Mouse (Mus musculus): Measurements from ENCODE around the gene Gm40193. TPM values are rescaled to one million over a fixed set of nuclear protein-coding genes. Genes with fewer than 3 reads are reported as not detected.
"Not testable (repeated sequence)": the region's sequence is repeated elsewhere in the genome, so short reads cannot be mapped to it uniquely, and the experiment has no call there.

Gm40193 gene
- polyA plus RNA-seq, 1 experiment from 2014 or later: not detected

DNA sequence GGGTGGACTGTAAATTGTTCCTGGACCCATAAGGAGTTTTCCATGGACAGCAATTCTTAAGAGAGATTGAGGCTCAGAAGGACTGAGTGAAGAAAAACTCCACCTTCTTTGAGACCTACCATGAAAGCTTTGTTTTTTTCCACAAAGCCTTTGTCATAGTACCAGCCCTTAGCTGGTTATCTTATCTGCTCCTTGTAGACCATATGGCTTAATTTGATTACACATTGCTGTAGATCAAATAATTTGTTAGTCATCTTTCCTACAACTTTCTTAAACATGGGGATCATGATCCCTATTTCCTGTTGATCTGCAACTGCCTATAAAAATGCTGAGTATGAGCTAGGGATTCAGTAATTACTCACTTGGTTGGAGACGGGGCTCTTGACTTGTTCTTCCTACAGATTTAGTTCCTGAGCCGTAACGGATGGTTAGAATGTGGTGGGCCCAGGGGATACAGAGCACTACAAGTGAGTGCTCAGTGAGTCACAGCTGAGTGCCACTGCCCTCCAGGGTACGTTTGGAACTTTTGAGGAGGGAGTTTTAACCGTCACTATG, 39.7 kb upstream of the Gm40193 start:
- Histone ChIP-seq H3K9me3 (ENCODE audit: control insufficient read depth, low read length) (no peaks in the 10 kb centered on the region), H3K4me1 (replicated peaks; ENCODE audit: control insufficient read depth, insufficient read depth, low read length) (peaks cover 9% of the 10 kb centered on the region), H3K4me3 (ENCODE audit: low read depth, low read length) (no peak overlapping the region), H3K27ac (ENCODE audit: low read depth) (no peak overlapping the region), H3K36me3 (ENCODE audit: control insufficient read depth, insufficient read depth, low read length) (0 out of 2 replicates have a peak, but pooled peaks cover 3% of the 10 kb centered on the region), H3K9ac (ENCODE audit: low read length) (no peak overlapping the region), H3K27me3 (replicated peaks; ENCODE audit: control insufficient read depth, insufficient read depth, low read length) (no peaks in the 10 kb centered on the region), H3K4me2 (ENCODE audit: low read length) (no peak overlapping the region)
- no peak for ATAC-seq (replicated peaks; ENCODE audit: low FRiP score, low TSS enrichment, low read depth)
- no peak for DNase-seq (ENCODE audit: low spot score)
- WGBS: 54% methylated on average over 5 of the region's 5 CpGs

DNA sequence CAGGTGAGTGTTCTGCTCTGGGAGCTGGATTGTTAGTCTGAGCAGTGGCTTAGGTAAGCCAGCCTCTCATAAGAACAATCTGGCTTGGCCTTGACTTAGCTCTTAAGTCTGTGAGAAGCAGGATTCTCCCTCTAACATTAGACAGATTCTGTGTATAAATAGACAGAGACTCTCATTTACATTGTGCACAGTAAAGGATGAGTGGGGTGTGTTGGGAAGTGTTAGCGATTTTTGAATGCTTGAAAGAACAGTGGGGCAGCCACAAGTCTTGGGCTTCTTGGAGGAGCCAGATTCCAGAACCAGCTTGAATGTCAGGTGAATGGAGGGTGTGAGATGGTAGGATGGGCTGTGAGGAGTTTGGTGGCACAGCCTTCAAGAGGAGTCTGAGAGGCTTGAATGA, 38.9 kb upstream of the Gm40193 start:
- H3K4me1 ChIP-seq (replicated peaks; ENCODE audit: control insufficient read depth, insufficient read depth, low read length): 0 out of 2 replicates have a peak, but pooled peaks cover 4% of the 10 kb centered on the region
- no peak overlapping the region for H3K9ac ChIP-seq (ENCODE audit: low read length)
- DNase-seq (ENCODE audit: low spot score) (no peak), ATAC-seq (replicated peaks; ENCODE audit: low FRiP score, low TSS enrichment, low read depth) (no peak)
- peaks cover 7% of the 10 kb centered on the region; the same call in 1 of the 2 replicates for H3K36me3 ChIP-seq (ENCODE audit: control insufficient read depth, insufficient read depth, low read length)
- H3K27me3 ChIP-seq (replicated peaks; ENCODE audit: control insufficient read depth, insufficient read depth, low read length): no peaks in the 10 kb centered on the region
- no peak overlapping the region for H3K4me3 ChIP-seq (ENCODE audit: low read depth, low read length)
- H3K4me2 ChIP-seq (ENCODE audit: low read length): no peak overlapping the region
- no peaks in the 10 kb centered on the region for H3K9me3 ChIP-seq (ENCODE audit: control insufficient read depth, low read length)
- WGBS: 91% methylated on average over 1 of the region's 1 CpGs
- no peak overlapping the region for H3K27ac ChIP-seq (ENCODE audit: low read depth)

- H3K36me3 ChIP-seq (ENCODE audit: control insufficient read depth, insufficient read depth, low read length); H3K9ac ChIP-seq (ENCODE audit: low read length); H3K27me3 ChIP-seq (replicated peaks; ENCODE audit: control insufficient read depth, insufficient read depth, low read length); H3K9me3 ChIP-seq (ENCODE audit: control insufficient read depth, low read length); H3K4me2 ChIP-seq (ENCODE audit: low read length); H3K27ac ChIP-seq (ENCODE audit: low read depth); DNase-seq (ENCODE audit: low spot score); H3K4me3 ChIP-seq (ENCODE audit: low read depth, low read length); ATAC-seq (replicated peaks; ENCODE audit: low FRiP score, low TSS enrichment, low read depth): not testable (repeated sequence)
- peaks cover 10% of the 10 kb centered on the region; the same call in 1 of the 2 replicates for H3K4me1 ChIP-seq (replicated peaks; ENCODE audit: control insufficient read depth, insufficient read depth, low read length)
- 97% methylated on average over 1 of the region's 1 CpGs for WGBS
Measured at GRCm38 (mm10) chr11:70570614-70571013, 37.9 kb upstream of the Gm40193 start.

DNA sequence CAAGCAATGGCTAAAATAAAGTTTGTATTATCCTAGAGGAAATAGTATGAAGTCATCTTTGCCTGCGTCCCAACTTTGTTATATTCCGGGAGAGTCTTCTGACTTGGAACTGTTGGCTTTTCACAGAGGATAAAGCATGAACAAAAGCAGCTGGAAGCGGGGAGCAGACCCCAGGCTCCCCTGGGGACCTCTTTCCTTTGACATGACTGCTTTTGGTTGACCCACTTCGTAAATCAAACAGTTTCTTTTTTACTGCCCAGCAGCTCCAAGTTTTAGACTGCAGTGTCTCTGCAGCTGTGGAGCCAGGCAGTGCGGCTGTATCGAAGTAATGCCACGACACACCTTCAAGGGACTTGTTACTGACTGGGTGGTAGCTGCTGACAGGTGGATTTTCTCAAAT, 33.8 kb upstream of the Gm40193 start:
- Histone ChIP-seq H3K4me3 (ENCODE audit: low read depth, low read length) (no peak overlapping the region), H3K36me3 (ENCODE audit: control insufficient read depth, insufficient read depth, low read length) (peaks cover 7% of the 10 kb centered on the region; the same call in 1 of the 2 replicates), H3K4me2 (ENCODE audit: low read length) (no peak overlapping the region), H3K27me3 (replicated peaks; ENCODE audit: control insufficient read depth, insufficient read depth, low read length) (no peaks in the 10 kb centered on the region), H3K9me3 (ENCODE audit: control insufficient read depth, low read length) (no peaks in the 10 kb centered on the region), H3K27ac (ENCODE audit: low read depth) (no peak overlapping the region), H3K9ac (ENCODE audit: low read length) (no peak overlapping the region), H3K4me1 (replicated peaks; ENCODE audit: control insufficient read depth, insufficient read depth, low read length) (peaks cover 30% of the 10 kb centered on the region; the same call in 1 of the 2 replicates)
- no peak for DNase-seq (ENCODE audit: low spot score)
- no peak for ATAC-seq (replicated peaks; ENCODE audit: low FRiP score, low TSS enrichment, low read depth)
- 69% methylated on average over 7 of the region's 7 CpGs for WGBS

DNA sequence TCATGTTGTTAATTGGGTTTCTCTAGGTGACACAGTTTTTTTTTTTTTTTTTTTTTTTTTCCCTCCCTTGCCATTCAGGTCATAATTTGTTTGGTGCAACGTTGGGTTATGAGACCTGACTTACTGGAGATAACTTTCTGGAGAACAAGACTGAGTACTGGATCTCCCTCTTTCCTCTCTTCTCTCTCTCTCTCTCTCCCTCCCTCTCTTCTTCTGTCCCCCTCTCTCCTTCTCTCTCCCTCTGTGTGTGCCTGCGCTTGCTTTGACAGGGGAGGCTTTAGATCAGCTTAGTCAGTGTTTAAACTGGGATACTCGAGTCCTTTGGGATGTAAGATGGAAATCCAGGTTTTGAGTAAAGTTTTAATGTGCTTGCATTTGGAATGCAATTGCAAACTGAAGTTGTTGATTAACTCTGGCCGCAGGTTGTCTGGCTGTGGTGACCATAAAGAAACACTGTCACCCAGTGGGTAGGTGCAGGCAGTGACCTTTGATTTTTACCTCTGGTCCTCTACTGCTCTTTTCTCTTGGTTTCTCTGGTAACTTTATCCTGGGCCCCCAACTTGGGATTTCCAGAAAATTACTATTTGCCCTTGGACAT, 31.6 kb upstream of the Gm40193 start:
- Histone ChIP-seq H3K4me3 (ENCODE audit: low read depth, low read length) (peak overlapping the region; percentile 85), H3K9me3 (ENCODE audit: control insufficient read depth, low read length) (no peaks in the 10 kb centered on the region), H3K27ac (ENCODE audit: low read depth) (peak overlapping the region; percentile 81), H3K4me1 (replicated peaks; ENCODE audit: control insufficient read depth, insufficient read depth, low read length) (peaks cover 31% of the 10 kb centered on the region; the same call in 1 of the 2 replicates), H3K27me3 (replicated peaks; ENCODE audit: control insufficient read depth, insufficient read depth, low read length) (no peaks in the 10 kb centered on the region), H3K36me3 (ENCODE audit: control insufficient read depth, insufficient read depth, low read length) (peaks cover 7% of the 10 kb centered on the region; the same call in 1 of the 2 replicates), H3K4me2 (ENCODE audit: low read length) (peak overlapping the region; percentile 78), H3K9ac (ENCODE audit: low read length) (peak overlapping the region; percentile 73; the same call in 1 of the 2 replicates)
- no peak for DNase-seq (ENCODE audit: low spot score)
- WGBS: 25% methylated on average over 4 of the region's 4 CpGs
- ATAC-seq (replicated peaks; ENCODE audit: low FRiP score, low TSS enrichment, low read depth): no peak

- Histone ChIP-seq H3K9me3 (ENCODE audit: control insufficient read depth, low read length) (no peaks in the 10 kb centered on the region), H3K36me3 (ENCODE audit: control insufficient read depth, insufficient read depth, low read length) (peaks cover 7% of the 10 kb centered on the region; the same call in 1 of the 2 replicates), H3K4me1 (replicated peaks; ENCODE audit: control insufficient read depth, insufficient read depth, low read length) (peaks cover 31% of the 10 kb centered on the region; the same call in 1 of the 2 replicates), H3K27ac (ENCODE audit: low read depth) (peak overlapping the region; percentile 81), H3K27me3 (replicated peaks; ENCODE audit: control insufficient read depth, insufficient read depth, low read length) (no peaks in the 10 kb centered on the region), H3K4me3 (ENCODE audit: low read depth, low read length) (peak overlapping the region; percentile 85), H3K4me2 (ENCODE audit: low read length) (peak overlapping the region; percentile 78), H3K9ac (ENCODE audit: low read length) (peak overlapping the region; percentile 73)
- under 1% methylated on average over 25 of the region's 25 CpGs for WGBS
- DNase-seq (ENCODE audit: low spot score): peak; percentile 80
- ATAC-seq (replicated peaks; ENCODE audit: low FRiP score, low TSS enrichment, low read depth): no peak
Measured at GRCm38 (mm10) chr11:70563470-70564275, 30.9 kb upstream of the Gm40193 start.

GRCm38 (mm10) chr11:70562995-70563469, 30.3 kb upstream of the Gm40193 start:
- DNase-seq (ENCODE audit: low spot score): no peak
- Histone ChIP-seq H3K27me3 (replicated peaks; ENCODE audit: control insufficient read depth, insufficient read depth, low read length) (no peaks in the 10 kb centered on the region), H3K27ac (ENCODE audit: low read depth) (peak overlapping the region; percentile 81), H3K9me3 (ENCODE audit: control insufficient read depth, low read length) (no peaks in the 10 kb centered on the region), H3K36me3 (ENCODE audit: control insufficient read depth, insufficient read depth, low read length) (peaks cover 7% of the 10 kb centered on the region; the same call in 1 of the 2 replicates), H3K4me1 (replicated peaks; ENCODE audit: control insufficient read depth, insufficient read depth, low read length) (peaks cover 31% of the 10 kb centered on the region; the same call in 1 of the 2 replicates), H3K4me2 (ENCODE audit: low read length) (peak overlapping the region; percentile 78), H3K9ac (ENCODE audit: low read length) (peak overlapping the region; percentile 73), H3K4me3 (ENCODE audit: low read depth, low read length) (peak overlapping the region; percentile 85)
- ATAC-seq (replicated peaks; ENCODE audit: low FRiP score, low TSS enrichment, low read depth): no peak; the same call in 1 of the 2 replicates
- 0% methylated on average over 16 of the region's 31 CpGs for whole genome bisulfite sequencing

DNA sequence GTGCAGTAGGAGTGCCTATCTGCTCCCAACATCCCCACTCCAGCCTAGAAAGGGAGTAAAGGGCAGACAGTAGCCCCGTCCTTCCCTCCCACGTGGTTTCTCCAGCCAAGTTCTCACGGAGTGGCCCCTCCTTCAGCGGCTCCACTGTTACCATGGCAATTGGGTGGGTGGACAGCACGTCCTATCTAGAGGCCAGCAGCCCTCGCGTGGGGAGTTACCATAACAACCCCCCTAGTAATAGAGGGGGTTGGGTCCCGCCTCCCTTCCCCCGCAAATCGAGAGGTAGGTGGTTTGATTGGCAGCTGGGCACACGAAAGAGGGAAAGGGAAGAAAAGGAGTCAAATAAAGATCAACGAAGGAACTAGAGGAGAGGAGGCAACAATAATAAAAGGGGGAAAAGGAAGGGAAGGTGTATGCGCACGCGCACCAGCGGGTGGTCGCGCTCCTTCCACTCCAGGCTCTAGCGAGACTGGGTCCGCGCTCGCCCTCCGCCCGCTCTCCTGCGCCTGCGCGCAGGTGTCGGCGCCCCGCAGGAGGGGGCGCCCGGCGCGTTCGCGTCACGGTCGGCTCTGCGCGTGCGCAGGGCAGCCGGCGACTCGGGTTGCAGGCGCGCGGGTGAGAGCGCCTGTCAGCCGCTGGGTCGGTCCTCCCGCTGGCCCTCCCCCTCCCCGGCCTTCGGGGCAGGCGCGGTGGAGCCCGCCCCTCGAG, 29.7 kb upstream of the Gm40193 start, which contains the start of gene Mink1:
Gene Mink1 (plus strand): TSS at position 595 of the 708 bp plus-strand sequence.
- ATAC-seq (replicated peaks; ENCODE audit: low FRiP score, low TSS enrichment, low read depth) (peak; percentile 86), DNase-seq (ENCODE audit: low spot score) (peak; percentile 87)
- Histone ChIP-seq H3K9me3 (ENCODE audit: control insufficient read depth, low read length) (no peaks in the 10 kb centered on the region), H3K36me3 (ENCODE audit: control insufficient read depth, insufficient read depth, low read length) (peaks cover 7% of the 10 kb centered on the region), H3K27me3 (replicated peaks; ENCODE audit: control insufficient read depth, insufficient read depth, low read length) (no peaks in the 10 kb centered on the region), H3K27ac (ENCODE audit: low read depth) (peak within 1 kb of the TSS; percentile 81), H3K4me2 (ENCODE audit: low read length) (peak within 1 kb of the TSS; percentile 78), H3K4me1 (replicated peaks; ENCODE audit: control insufficient read depth, insufficient read depth, low read length) (peaks cover 31% of the 10 kb centered on the region; the same call in 1 of the 2 replicates), H3K4me3 (ENCODE audit: low read depth, low read length) (peak within 1 kb of the TSS; percentile 85), H3K9ac (ENCODE audit: low read length) (peak within 1 kb of the TSS; percentile 73)
- 0% methylated on average over 54 of the region's 57 CpGs for WGBS
